Mouse (Mus musculus) adrenal gland, postnatal 0 days (tissue): ENCODE data around the gene Mapk14. TPM values are rescaled to one million over a fixed set of nuclear protein-coding genes. Genes with fewer than 3 reads are reported as not detected.

Source experiments
- polyA plus RNA-seq: library from polyadenylated mRNA; unstranded; fragments of >200 nt; fragmentation: Nextera tagmentation; extraction: Ambion mirVana; gene quantifications from 2 replicates; pipeline ENCODE4 v1.2.1, GENCODE M21; 2015

Gene Mapk14
- polyA plus RNA-seq: 24.6 and 35.4 TPM in 2 replicates

GRCm38 (mm10) chr17:28690776-28691686 lies at the start of gene Mapk14:
TSS of gene Mapk14 (plus strand) at chr17:28691329.

GRCm38 (mm10) chr17:28689586-28690283 lies 1.4 kb upstream of the Mapk14 start, which contains the start of gene Slc26a8:
TSS of gene Slc26a8 (minus strand) at chr17:28690233.

GRCm38 (mm10) chr17:28725783-28726182 lies 34.7 kb downstream of the Mapk14 start, which contains the start of gene AC170998.1:
TSS of gene AC170998.1 (plus strand) at chr17:28726083.

GRCm38 (mm10) chr17:28769121-28769874 lies 78.2 kb downstream of the Mapk14 start, which contains the start of gene Mapk13:
TSS of gene Mapk13 (plus strand) at chr17:28769297.

Other genes starting within 250 kb of the Mapk14 start
- gene Fkbp5, start 173.8 kb upstream of the Mapk14 start, polyA plus RNA-seq: 24.5 and 33.5 TPM in 2 replicates
- gene Armc12, start 160.5 kb upstream of the Mapk14 start, polyA plus RNA-seq: not detected in 2 replicates
- not detected in 2 replicates for gene Clpsl2, start 141.9 kb upstream of the Mapk14 start, polyA plus RNA-seq
- gene Clps, start 130.6 kb upstream of the Mapk14 start, polyA plus RNA-seq: 2.8 TPM in 1 of 2 replicates, not detected in the other
- 5.3 and 8.9 TPM in 2 replicates for gene Lhfpl5, start 115.7 kb upstream of the Mapk14 start, polyA plus RNA-seq
- gene Srpk1, start 68.6 kb upstream of the Mapk14 start, polyA plus RNA-seq: 29.1 and 41.5 TPM in 2 replicates
- gene Slc26a8, start 1.1 kb upstream of the Mapk14 start, polyA plus RNA-seq: 0.47 and 0.95 TPM in 2 replicates
- 1.1 and 1.6 TPM in 2 replicates for gene AC170998.1, start 34.8 kb downstream of the Mapk14 start, polyA plus RNA-seq
- 82.7 and 217 TPM in 2 replicates for gene Mapk13, start 78.0 kb downstream of the Mapk14 start, polyA plus RNA-seq
- gene Brpf3, start 109.8 kb downstream of the Mapk14 start, polyA plus RNA-seq: 7.8 and 13.0 TPM in 2 replicates
- gene Pnpla1, start 167.1 kb downstream of the Mapk14 start, polyA plus RNA-seq: 0.05 and 0.21 TPM in 2 replicates
- 0.04 and 0.13 TPM in 2 replicates for gene 4930539E08Rik, start 224.0 kb downstream of the Mapk14 start, polyA plus RNA-seq